Mouse (Mus musculus): ENCODE measurements around the gene Chid1. TPM values are rescaled to one million over a fixed set of nuclear protein-coding genes. Genes with fewer than 3 reads are reported as not detected.

Chid1 gene
- polyA plus RNA-seq, 1 experiment from 2014 or later, result 32.0 TPM

DNA sequence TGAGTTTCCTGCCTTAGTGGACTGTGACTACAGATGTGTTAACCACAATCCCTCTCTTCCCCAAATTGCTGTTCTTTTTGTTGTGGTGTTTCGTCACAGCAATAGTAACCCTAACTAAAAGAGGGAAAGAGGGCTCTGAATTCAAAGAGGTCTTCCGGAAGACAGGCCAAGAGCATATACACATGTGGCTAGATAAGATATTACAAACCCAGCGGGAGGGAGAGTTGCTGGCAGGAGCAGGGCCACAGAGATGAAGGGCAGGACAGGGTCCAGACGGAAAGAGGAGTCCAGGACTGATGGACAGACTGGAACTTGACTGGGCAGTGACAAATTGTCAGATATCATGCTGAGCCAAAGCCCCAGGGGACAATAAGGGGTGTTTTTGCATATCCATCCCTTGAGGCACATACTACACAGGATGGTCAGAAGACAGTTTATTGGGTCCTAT lies 18.7 kb upstream of the Chid1 start:
- Histone ChIP-seq H3K9me3 (replicated peaks) (no peaks in the 10 kb centered on the region), H3K36me3 (no peaks in the 10 kb centered on the region), H3K4me2 (peak overlapping the region; percentile 90), H3K4me3 (peak overlapping the region; percentile 15), H3K27me3 (replicated peaks) (no peaks in the 10 kb centered on the region), H3K4me1 (peaks cover 68% of the 10 kb centered on the region), H3K27ac (peak overlapping the region; percentile 98), H3K9ac (peak overlapping the region; percentile 99)
- ATAC-seq, result peak; percentile 67
- WGBS (ENCODE audit: insufficient replicate concordance), result 16% methylated on average over 4 of the region's 4 CpGs

DNA sequence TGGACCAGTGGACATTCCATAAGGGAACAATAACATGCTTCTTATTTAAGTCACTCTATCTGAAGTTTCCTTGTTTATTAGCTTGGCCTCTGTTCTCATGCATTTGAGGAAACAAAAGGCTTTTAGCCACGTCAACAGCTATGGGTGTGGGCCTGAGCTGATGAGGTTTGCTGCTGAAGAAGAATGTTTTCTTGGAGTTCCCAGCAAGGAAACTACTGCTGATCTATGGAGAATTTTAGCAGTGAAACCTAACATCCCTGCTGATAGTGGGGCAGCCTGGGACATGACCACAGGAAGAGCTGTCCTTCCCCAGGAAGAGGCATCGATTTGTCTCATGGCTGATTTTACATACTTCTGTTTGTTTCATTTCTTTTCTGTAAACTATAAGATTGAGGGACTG lies 10.8 kb upstream of the Chid1 start:
- Histone ChIP-seq H3K9me3 (replicated peaks) (no peaks in the 10 kb centered on the region), H3K4me3 (no peak overlapping the region), H3K27ac (0 out of 2 replicates have a peak overlapping the region, but pooled peaks have one; percentile 3), H3K9ac (no peak overlapping the region), H3K36me3 (no peaks in the 10 kb centered on the region), H3K27me3 (replicated peaks) (no peaks in the 10 kb centered on the region), H3K4me1 (no peaks in the 10 kb centered on the region; the same call in 1 of the 2 replicates), H3K4me2 (no peak overlapping the region)
- 57% methylated on average over 2 of the region's 2 CpGs for WGBS (ENCODE audit: insufficient replicate concordance)
- ATAC-seq, result no peak

- 66% methylated on average over 3 of the region's 3 CpGs for WGBS (ENCODE audit: insufficient replicate concordance)
- no peaks in the 10 kb centered on the region for H3K36me3 ChIP-seq
- no peak overlapping the region for H3K4me3 ChIP-seq
- no peaks in the 10 kb centered on the region for H3K27me3 ChIP-seq (replicated peaks)
- H3K4me2 ChIP-seq, result no peak overlapping the region
- H3K9me3 ChIP-seq (replicated peaks), result no peaks in the 10 kb centered on the region
- H3K9ac ChIP-seq, result no peak overlapping the region
- no peak for ATAC-seq
- H3K4me1 ChIP-seq, result no peaks in the 10 kb centered on the region
- no peak overlapping the region for H3K27ac ChIP-seq
Observed at GRCm38 (mm10) chr7:141549432-141550061, 9.9 kb upstream of the Chid1 start.

GRCm38 (mm10) chr7:141544654-141545053 lies 5.0 kb upstream of the Chid1 start:
- Histone ChIP-seq H3K4me3 (no peak overlapping the region), H3K36me3 (no peaks in the 10 kb centered on the region), H3K9ac (no peak overlapping the region), H3K4me1 (peaks cover 15% of the 10 kb centered on the region), H3K27me3 (replicated peaks) (no peaks in the 10 kb centered on the region), H3K9me3 (replicated peaks) (no peaks in the 10 kb centered on the region), H3K27ac (no peak overlapping the region), H3K4me2 (no peak overlapping the region)
- 76% methylated on average over 4 of the region's 4 CpGs for WGBS (ENCODE audit: insufficient replicate concordance)
- ATAC-seq, result no peak

- no peak overlapping the region for H3K27ac ChIP-seq
- H3K27me3 ChIP-seq (replicated peaks), result no peaks in the 10 kb centered on the region
- peaks cover 31% of the 10 kb centered on the region for H3K4me1 ChIP-seq
- no peak overlapping the region for H3K9ac ChIP-seq
- no peaks in the 10 kb centered on the region for H3K36me3 ChIP-seq
- 76% methylated on average over 2 of the region's 2 CpGs for WGBS (ENCODE audit: insufficient replicate concordance)
- H3K4me2 ChIP-seq, result no peak overlapping the region
- no peak for ATAC-seq
- no peaks in the 10 kb centered on the region for H3K9me3 ChIP-seq (replicated peaks)
- no peak overlapping the region for H3K4me3 ChIP-seq
Observed at GRCm38 (mm10) chr7:141542588-141542987, 2.9 kb upstream of the Chid1 start.

DNA sequence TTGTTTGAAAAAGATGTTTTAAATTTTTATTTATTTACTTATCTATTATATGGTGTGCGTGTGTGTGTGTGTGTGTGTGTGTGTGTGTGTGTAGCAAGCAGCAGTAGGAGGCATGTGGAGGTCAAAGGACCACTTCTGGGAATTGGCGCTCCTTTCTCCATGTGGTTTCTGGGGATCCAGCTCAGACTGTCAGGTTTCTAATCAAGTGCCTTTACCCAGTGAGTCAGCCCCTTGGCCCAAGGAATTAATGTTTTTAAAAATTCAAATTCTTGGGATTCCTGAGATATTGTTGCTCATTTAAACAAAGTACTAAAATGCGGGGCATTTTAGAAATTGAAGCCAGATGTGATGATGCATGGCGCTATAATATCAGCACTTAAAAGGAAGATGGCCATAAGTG lies 2.0 kb upstream of the Chid1 start:
- no peak overlapping the region for H3K27ac ChIP-seq
- H3K9me3 ChIP-seq (replicated peaks), result no peaks in the 10 kb centered on the region
- no peak overlapping the region for H3K9ac ChIP-seq
- H3K4me1 ChIP-seq, result peaks cover 32% of the 10 kb centered on the region
- H3K4me3 ChIP-seq, result no peak overlapping the region
- whole genome bisulfite sequencing (ENCODE audit: insufficient replicate concordance), result 81% methylated on average over 4 of the region's 4 CpGs
- H3K4me2 ChIP-seq, result no peak overlapping the region
- ATAC-seq, result no peak
- 0 out of 2 replicates have a peak, but pooled peaks cover 1% of the 10 kb centered on the region for H3K36me3 ChIP-seq
- H3K27me3 ChIP-seq (replicated peaks), result no peaks in the 10 kb centered on the region

DNA sequence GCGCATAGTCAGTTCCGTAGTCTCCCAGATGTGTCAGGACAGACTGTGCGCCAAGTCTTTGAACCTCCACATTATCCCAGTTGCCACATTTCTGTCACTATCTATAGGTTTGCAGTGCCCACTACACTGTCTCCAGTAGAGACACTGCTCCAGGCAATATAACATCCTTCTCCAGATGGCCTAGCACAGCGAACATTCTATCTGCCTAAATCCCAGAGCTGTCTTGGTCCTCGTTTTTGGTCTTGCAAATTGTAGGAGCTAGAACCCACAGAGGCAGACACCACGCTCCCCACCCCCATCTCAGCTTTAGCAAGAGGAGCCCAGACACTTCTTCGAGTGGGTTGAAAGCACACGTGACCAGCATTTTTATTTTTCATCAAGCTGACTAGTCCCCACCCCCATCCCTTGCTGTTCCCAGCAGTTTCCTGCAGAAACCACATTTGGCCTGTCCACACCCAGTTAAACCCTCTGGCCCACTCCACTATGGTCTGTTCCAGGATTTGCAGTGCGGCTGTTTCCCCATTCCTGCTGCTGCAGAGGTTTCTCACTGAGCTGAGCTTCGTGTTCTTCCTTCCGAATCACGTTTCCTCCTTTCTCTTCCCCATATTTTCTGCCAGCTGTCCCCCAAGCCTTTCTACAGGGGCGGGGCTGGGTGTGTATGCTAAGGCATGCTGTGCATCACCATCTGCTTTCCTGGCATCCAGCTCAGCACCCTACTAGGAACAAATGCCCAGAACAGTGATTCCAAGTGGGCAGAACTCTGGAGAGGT lies 840 bp upstream of the Chid1 start:
- H3K4me1 ChIP-seq, result peaks cover 32% of the 10 kb centered on the region
- H3K4me2 ChIP-seq, result peak overlapping the region; percentile 96
- no peaks in the 10 kb centered on the region for H3K27me3 ChIP-seq (replicated peaks)
- H3K9ac ChIP-seq, result peak overlapping the region; percentile 87
- H3K27ac ChIP-seq, result peak overlapping the region; percentile 79
- H3K4me3 ChIP-seq, result peak overlapping the region; percentile 78
- no peaks in the 10 kb centered on the region for H3K9me3 ChIP-seq (replicated peaks)
- 0 out of 2 replicates have a peak, but pooled peaks cover 5% of the 10 kb centered on the region for H3K36me3 ChIP-seq
- whole genome bisulfite sequencing (ENCODE audit: insufficient replicate concordance), result 24% methylated on average over 13 of the region's 13 CpGs
- peak; percentile 62 for ATAC-seq

- 0 out of 2 replicates have a peak, but pooled peaks cover 5% of the 10 kb centered on the region for H3K36me3 ChIP-seq
- H3K9me3 ChIP-seq (replicated peaks), result no peaks in the 10 kb centered on the region
- peaks cover 40% of the 10 kb centered on the region for H3K4me1 ChIP-seq
- H3K27ac ChIP-seq, result peak overlapping the region; percentile 79
- peak overlapping the region; percentile 87 for H3K9ac ChIP-seq
- peak; percentile 44 for ATAC-seq
- H3K27me3 ChIP-seq (replicated peaks), result no peaks in the 10 kb centered on the region
- peak overlapping the region; percentile 96 for H3K4me2 ChIP-seq
- peak overlapping the region; percentile 78 for H3K4me3 ChIP-seq
- 6% methylated on average over 18 of the region's 18 CpGs for WGBS (ENCODE audit: insufficient replicate concordance)
Observed at GRCm38 (mm10) chr7:141538852-141539555, 653 bp downstream of the Chid1 start.

- peaks cover 32% of the 10 kb centered on the region for H3K4me1 ChIP-seq
- no peak overlapping the region for H3K4me2 ChIP-seq
- no peak overlapping the region for H3K9ac ChIP-seq
- H3K27me3 ChIP-seq (replicated peaks), result no peaks in the 10 kb centered on the region
- ATAC-seq, result no peak
- H3K4me3 ChIP-seq, result no peak overlapping the region
- H3K9me3 ChIP-seq (replicated peaks), result no peaks in the 10 kb centered on the region
- H3K36me3 ChIP-seq, result peaks cover 24% of the 10 kb centered on the region
- no peak overlapping the region for H3K27ac ChIP-seq
- 46% methylated on average over 1 of the region's 1 CpGs for WGBS (ENCODE audit: insufficient replicate concordance)
Observed at GRCm38 (mm10) chr7:141535570-141535969, 4.1 kb downstream of the Chid1 start.

DNA sequence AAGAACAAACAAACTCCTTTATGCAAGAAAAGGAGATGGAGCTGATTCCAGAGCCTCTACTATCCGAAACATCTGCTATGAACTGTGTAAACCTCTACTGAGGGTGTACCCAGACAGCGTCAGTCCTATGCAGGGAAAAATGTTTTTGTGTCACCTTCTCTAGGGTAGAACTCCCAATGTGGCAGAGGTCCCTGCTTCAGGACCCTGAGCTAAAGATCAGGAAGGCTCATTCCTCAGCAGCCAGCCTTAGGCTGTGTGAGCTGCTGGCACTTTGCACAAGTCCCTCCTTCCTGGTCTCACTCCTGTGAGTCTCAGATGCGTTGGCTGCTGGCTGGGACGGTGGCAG lies 14.1 kb downstream of the Chid1 start:
- H3K4me2 ChIP-seq, result no peak overlapping the region
- peaks cover 9% of the 10 kb centered on the region for H3K4me1 ChIP-seq
- H3K27ac ChIP-seq, result no peak overlapping the region
- H3K27me3 ChIP-seq (replicated peaks), result no peaks in the 10 kb centered on the region
- no peak overlapping the region for H3K4me3 ChIP-seq
- peaks cover 89% of the 10 kb centered on the region for H3K36me3 ChIP-seq
- no peak overlapping the region for H3K9ac ChIP-seq
- no peaks in the 10 kb centered on the region for H3K9me3 ChIP-seq (replicated peaks)
- 84% methylated on average over 4 of the region's 4 CpGs for WGBS (ENCODE audit: insufficient replicate concordance)
- peak; percentile 11; the same call in 1 of the 2 replicates for ATAC-seq

DNA sequence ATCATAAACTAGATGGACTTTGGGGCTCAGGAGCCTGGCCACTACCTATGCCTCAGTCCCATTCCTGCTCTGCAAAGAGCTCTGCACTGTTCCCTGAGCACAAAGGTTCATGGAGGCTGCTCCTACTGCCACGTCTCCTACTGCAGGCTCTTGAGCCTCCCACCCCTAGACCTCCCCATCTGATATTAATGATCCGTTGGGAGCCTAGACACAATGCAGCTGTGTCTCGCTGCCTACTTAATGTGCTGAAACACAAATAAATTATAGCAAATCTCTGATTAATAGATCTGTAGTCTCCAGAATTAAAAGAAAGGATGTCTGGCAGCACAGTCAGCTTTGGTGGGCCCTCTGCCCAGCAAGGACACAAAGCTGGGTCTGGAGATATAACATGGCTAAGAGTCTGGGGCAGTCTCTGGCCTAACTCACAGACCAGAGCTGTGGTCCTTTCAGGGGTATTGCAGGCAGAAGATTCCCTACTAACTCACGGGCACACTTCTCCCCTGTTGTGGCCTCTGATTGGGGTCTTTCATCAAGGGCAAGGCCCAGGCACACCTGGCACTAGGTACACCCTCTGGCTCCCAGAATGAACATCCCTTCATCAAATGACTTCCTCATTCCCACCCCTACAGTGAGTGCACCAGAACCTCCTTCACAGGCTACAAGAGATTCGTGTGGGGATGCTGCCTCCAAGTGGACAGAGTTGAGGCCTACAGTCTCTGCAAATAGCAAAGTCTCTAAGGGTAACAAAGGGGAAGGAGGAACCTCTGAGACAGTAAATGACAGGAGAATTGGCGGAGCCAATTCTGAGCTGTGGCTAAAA lies 14.7 kb downstream of the Chid1 start:
- Histone ChIP-seq H3K4me2 (no peak overlapping the region), H3K27ac (no peak overlapping the region), H3K9me3 (replicated peaks) (no peaks in the 10 kb centered on the region), H3K36me3 (peaks cover 89% of the 10 kb centered on the region), H3K4me1 (peaks cover 11% of the 10 kb centered on the region), H3K9ac (no peak overlapping the region), H3K4me3 (no peak overlapping the region), H3K27me3 (replicated peaks) (no peaks in the 10 kb centered on the region)
- peak; percentile 57; the same call in 1 of the 2 replicates for ATAC-seq
- 63% methylated on average over 6 of the region's 6 CpGs for WGBS (ENCODE audit: insufficient replicate concordance)
